In genomic region chr14:79970165-79970564, GRCm38 (mm10) we compare ENCODE assay signal across 10 mouse cellular contexts. TPM values are rescaled to one million over a fixed set of nuclear protein-coding genes. Genes with fewer than 3 reads are reported as not detected.
DNase-seq lines count a peak whose midpoint lies in the region; ATAC-seq and TF ChIP-seq lines count a peak whose summit lies in the region.
"Had no signal": no experiment of that assay in that cellular context is flagged by ENCODE, and none has a peak within 500 bp of the region (broad histone marks: within the 10 kb centered on the region; RNA-seq: fewer than 3 reads in every experiment).

No protein-coding gene starts in this region.

- H3K4me2 ChIP-seq in stomach, postnatal 0 days (replicated peaks; ENCODE audit: low read depth), result no peak overlapping the region
- H3K4me2 ChIP-seq: embryonic facial prominence, embryonic 13.5 days; midbrain, embryonic 15.5 days; stomach, embryonic 15.5 days had no signal

- H3K36me3 ChIP-seq in stomach, postnatal 0 days (ENCODE audit: control insufficient read depth, insufficient read depth, low read length), result no peaks in the 10 kb centered on the region
- H3K36me3 ChIP-seq: embryonic facial prominence, embryonic 13.5 days; midbrain, embryonic 15.5 days; stomach, embryonic 15.5 days had no signal

- H3K27me3 ChIP-seq in stomach, postnatal 0 days (ENCODE audit: control insufficient read depth, insufficient read depth, low read length), result no peaks in the 10 kb centered on the region
- H3K27me3 ChIP-seq: embryonic facial prominence, embryonic 13.5 days; midbrain, embryonic 15.5 days; stomach, embryonic 15.5 days had no signal

- no peaks in the 10 kb centered on the region for H3K9me3 ChIP-seq in stomach, postnatal 0 days (ENCODE audit: control insufficient read depth, low read length)
- H3K9me3 ChIP-seq: embryonic facial prominence, embryonic 13.5 days; midbrain, embryonic 15.5 days; stomach, embryonic 15.5 days had no signal

- H3K4me1 ChIP-seq in stomach, postnatal 0 days (replicated peaks; ENCODE audit: control insufficient read depth, insufficient read depth), result no peaks in the 10 kb centered on the region
- H3K4me1 ChIP-seq: embryonic facial prominence, embryonic 13.5 days; midbrain, embryonic 15.5 days; stomach, embryonic 15.5 days had no signal

- no peak overlapping the region for H3K4me3 ChIP-seq in stomach, postnatal 0 days (ENCODE audit: low read depth, low read length)
- H3K4me3 ChIP-seq: embryonic facial prominence, embryonic 13.5 days; midbrain, embryonic 15.5 days; stomach, embryonic 15.5 days had no signal

- DNase-seq in layer of hippocampus, adult 11-12 months (ENCODE audit: low spot score), result peak; percentile 43
- no peak for DNase-seq in layer of hippocampus, adult 9-10 months (ENCODE audit: low spot score)
- DNase-seq in frontal cortex, adult 2 months (ENCODE audit: extremely low spot score in 1 of 2, low spot score in 1 of 2), result peak; percentile 38 to 57
- DNase-seq in kidney, adult 9 months, result peak; percentile 30
- DNase-seq in right cerebral cortex, postnatal 10 days (ENCODE audit: low spot score in 2 of 2), result peak; percentile 78 to 83
- DNase-seq in stomach, postnatal 0 days (ENCODE audit: low spot score), result no peak
- no peak for DNase-seq in adipocyte (ENCODE audit: low spot score)

- no peak overlapping the region for H3K27ac ChIP-seq in stomach, postnatal 0 days (replicated peaks)
- H3K27ac ChIP-seq: embryonic facial prominence, embryonic 13.5 days; midbrain, embryonic 15.5 days; stomach, embryonic 15.5 days had no signal

- TF ChIP-seq EP300 in stomach, postnatal 0 days (optimal IDR thresholded peaks at IDR 0.05), result no peak

- H3K9ac ChIP-seq in stomach, postnatal 0 days (ENCODE audit: low read length), result no peak overlapping the region
- H3K9ac ChIP-seq: embryonic facial prominence, embryonic 13.5 days; midbrain, embryonic 15.5 days; stomach, embryonic 15.5 days had no signal

- no peak for ATAC-seq in stomach, postnatal 0 days (ENCODE audit: low FRiP score, low TSS enrichment)
- ATAC-seq: midbrain, embryonic 15.5 days had no signal

- 65% methylated on average over 3 of the region's 3 CpGs for WGBS in stomach, postnatal 0 days

- no peak for TF ChIP-seq CTCF in stomach, postnatal 0 days (IDR thresholded peaks at IDR 0.05; ENCODE audit: low read depth)

RNA-seq across cellular contexts. Expression of gene Olfm4, which starts 13.7 kb away (rescaled TPM):
- 1.3 and 1.6 TPM in 2 replicates for polyA plus RNA-seq in frontal cortex, adult 2 months (2012; rRNA removed)
- polyA plus RNA-seq in stomach, postnatal 0 days (2015; fragmentation: Nextera tagmentation; extraction: Ambion mirVana), result 82.9 and 94.5 TPM in 2 replicates

Comparison
In these comparisons a context has a peak if more than half of its experiments do, and no peak if none do; other contexts are left out.
1. DNase-seq: peak in layer of hippocampus, adult 11-12 months (single experiment), frontal cortex, adult 2 months (2 of 2), kidney, adult 9 months (single experiment) and right cerebral cortex, postnatal 10 days (2 of 2); none in layer of hippocampus, adult 9-10 months (single experiment), stomach, postnatal 0 days (single experiment) and adipocyte (single experiment).
2. RNA of gene Olfm4, which starts 13.7 kb away (polyA plus RNA-seq): 82.9 to 94.5 TPM in stomach, postnatal 0 days; 1.3 to 1.6 TPM in frontal cortex, adult 2 months; every median in the first group is over 10 times any median in the second.